Mouse (Mus musculus): ENCODE measurements around the gene Ecm1.
"Not testable (repeated sequence)": the region's sequence is repeated elsewhere in the genome, so short reads cannot be mapped to it uniquely, and the experiment has no call there.

Gene Ecm1

DNA sequence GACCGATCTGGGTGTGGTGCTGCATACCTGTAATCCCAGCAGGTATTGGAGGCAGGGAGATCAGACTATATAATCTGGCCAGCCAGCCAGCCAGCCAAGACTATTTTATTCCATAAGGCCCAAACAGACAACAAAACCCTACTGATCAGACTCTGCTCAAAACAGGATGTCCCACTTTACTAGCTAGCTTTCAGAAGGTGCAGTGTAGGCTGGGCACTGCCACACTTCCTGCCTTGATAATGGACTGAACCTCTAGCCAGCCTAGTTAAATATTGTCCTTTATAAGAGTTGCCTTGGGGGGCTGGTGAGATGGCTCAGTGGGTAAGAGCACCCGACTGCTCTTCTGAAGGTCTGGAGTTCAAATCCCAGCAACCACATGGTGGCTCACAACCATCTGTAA, 48.8 kb downstream of the Ecm1 start:
- not testable (repeated sequence) for DNase-seq (ENCODE audit: low read depth, low spot score)

DNA sequence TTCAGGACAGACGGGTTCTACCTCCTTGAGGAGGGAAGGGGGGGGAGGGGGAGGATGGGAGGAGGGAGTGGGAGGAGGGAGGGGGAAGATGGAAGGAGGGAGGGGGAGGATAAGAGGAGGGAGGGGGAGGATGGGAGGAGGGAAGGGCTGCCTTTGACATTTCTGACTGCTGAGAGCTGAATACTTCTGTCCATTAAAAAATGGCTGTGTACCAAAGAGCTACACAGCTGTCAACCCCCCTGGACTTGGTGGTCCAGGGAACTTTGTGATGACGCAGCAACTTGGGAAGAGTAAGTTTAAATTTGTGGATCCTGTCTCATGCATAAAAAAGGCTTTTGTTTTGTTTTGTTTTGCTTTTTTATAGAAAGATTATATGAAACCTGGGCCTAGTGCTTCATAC, 49.4 kb downstream of the Ecm1 start:
- no peak for DNase-seq (ENCODE audit: low read depth, low spot score)

DNA sequence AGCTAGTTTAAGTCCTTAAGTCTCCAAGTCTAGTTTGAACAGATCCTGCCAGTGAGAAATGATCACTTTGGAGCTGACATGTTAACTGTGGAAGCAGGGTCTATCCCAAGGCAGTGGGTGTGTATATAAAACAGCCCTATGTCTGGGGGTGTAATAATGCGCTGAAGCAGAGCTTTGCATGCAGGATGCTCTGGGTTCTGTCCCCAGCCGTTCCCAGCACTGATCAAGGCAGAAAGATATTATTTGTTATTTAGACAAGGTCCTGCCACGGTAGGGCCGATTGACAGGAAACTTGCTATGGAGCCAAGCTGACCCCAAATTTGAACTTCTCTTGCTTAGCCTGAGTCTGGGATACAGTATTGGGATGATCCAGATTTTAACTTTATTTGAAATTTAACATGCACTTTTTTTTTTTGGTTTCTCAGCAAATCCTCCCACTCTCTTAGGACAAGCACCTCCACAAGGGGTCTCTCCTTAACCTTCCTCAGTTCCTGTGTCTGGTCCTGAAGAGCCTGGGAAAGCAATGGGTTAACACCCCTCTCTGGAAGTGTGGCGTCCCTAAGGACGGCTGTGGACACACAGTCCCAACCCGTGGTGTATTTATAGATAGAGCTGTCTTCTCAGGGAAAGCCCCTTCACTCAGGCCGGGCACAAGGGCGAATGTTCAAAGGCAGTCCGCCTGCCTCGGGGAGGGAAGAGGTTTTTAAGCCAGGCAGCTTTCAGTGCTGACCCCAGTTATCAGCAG, 50.0 kb downstream of the Ecm1 start:
- DNase-seq (ENCODE audit: low read depth, low spot score), result no peak

DNA sequence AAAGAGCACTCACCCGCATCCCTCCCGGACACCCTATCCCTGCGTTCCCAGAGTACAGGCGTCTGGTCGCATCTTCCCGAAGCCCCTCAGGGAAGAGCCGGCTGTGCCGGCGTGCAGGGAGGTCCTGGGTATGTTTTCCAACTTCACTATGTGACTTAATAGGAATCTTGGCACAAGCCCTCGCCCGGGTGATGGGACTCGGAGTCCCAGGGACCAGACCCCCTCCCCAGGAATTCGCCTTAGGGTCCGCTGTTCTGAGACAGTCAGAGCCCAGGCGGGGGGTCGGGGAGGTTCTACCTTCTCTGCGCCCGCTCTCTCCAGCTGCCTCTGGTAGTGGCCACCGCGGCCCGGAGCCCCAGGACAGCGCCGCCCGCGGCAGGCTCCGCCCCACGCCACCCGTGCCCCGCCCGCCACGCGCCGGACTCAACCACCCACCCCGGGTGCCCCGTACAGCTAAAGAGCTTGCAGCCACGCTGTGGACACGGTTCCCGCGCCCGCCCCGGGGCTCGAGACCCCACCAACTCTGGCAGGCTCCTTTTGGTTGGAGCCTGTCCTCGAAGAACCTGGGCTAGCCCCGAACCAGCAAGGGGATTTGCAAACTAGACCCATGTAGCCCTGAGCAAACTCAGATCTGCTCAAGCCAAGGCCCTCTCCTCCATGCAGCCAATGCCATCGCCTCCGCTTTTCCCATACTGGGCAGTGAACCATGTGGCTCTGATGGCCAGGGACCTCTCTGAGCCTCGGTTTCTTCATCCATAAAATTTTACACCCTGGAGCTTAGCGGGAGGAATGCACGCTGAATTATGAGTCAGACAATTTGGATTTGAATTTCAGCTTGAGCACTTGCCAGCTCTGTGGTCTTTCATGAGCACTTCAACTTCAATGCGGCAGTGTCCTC, 51.6 kb downstream of the Ecm1 start, which contains the start of gene Adamtsl4:
Gene Adamtsl4, minus strand, starts transcription at position 394 of the 898 bp plus-strand sequence.
- no peak for DNase-seq (ENCODE audit: low read depth, low spot score)

DNA sequence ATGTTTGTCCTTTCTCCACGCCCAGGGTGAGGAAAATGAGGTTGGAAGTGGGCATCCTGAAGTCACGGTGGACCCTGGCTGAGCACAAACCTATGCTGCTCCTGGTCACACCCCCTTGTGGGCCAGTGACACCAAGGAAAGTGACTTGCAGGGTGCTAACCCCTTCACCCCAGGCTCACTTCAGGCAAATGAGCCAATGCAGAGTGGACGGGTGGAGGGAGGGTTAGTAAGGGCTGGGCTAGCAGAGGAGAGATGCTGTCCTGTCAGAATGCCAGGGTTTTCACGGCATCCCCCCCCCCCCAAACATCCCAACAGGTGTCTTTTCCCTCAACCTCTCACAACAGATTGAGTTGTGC, 52.2 kb downstream of the Ecm1 start:
- DNase-seq (ENCODE audit: low read depth, low spot score), result no peak

DNA sequence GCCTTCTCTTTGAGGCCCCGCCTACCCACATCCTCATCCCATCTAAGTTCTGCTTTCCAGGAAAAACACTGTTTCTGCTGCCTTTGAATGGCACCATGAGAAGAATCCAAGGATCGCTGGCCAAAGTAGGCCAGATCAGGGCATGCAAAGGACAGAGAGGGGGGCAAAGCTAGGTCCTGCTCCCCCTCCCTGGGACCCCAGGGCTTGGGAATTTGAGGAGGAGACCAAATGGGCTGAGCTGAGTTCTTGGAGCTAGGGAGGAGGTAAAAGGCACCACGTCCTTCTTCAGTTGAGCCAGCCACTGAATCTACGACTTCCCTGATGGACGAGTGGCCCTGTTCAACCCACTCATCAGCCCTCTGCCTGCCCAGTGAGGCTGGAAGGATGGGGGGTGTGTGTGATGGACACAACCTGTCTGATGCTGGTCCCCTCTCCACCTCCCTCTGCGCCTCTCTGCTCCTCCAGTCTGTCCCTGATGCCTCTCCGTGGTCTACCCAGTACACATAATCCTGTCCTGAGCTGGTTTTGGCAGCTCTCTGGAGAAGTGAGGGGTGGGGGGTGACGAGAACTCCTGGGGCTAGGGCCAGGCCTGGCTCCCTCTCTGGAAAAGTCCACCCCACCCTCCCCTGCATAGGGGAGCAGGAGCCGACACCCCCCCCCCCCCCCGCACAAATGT, 52.7 kb downstream of the Ecm1 start:
- no peak for DNase-seq (ENCODE audit: low read depth, low spot score)

DNA sequence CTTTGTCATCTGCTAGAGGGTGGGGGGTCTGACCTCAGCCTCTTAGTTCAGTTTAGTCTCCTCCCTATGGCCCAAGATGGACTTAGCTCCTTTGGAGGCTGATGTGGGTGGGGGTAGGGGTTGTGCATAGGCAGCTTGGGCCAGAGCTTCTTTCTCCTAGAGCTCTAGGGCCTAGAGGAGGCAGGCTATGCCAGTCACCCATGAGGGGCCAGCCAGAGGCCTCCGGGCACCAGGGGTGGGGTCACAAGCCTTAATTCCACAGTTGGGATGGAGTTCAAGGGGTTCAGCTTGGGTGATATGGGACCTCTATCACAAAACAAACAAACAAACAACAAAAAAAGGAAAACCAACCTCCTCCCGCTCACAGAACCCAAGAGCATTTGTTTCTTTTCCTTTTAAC, 53.7 kb downstream of the Ecm1 start:
- DNase-seq (ENCODE audit: low read depth, low spot score), result no peak

DNA sequence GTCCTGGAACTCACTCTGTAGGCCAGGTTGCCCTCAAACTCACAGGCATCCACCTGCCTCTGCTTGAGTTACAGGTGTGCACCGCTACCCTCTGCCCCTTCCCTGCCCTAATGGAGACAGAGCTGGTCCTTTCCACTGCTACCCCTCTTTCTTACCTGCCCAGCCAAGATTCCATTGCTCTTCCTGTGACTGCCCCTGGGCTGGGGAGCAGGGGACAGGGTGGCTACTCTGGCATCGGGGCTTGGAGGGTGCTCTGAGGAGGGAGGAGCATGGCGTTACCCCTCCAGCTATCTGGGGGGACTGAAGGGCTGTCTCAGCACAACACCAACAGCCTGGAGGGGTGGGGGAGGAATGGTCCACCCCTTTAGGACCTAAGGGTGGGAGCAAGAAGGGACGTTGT, 54.1 kb downstream of the Ecm1 start:
- no peak for DNase-seq (ENCODE audit: low read depth, low spot score)

DNA sequence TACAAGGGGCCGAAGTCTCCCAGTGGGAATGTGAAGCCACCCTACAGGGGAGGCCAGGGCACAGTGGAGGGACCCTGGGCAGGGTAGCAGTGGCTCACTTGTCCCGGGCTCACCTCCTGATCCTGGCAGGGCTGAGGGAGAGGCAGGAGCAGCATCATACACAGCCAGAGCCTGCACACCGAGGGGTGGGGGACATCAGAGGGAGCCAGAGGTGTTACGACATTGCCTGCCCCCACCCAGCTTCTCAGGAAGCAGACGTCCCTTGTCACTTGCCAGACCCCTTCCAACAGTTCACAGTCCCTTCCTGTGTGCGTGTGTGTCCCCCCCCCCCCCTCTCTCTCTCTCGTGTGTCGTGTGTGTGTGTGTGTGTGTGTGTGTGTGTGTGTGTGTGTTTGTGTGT, 54.5 kb downstream of the Ecm1 start:
- no peak for DNase-seq (ENCODE audit: low read depth, low spot score)

Measured in A20 (cell line).